Mouse (Mus musculus) ovary, adult 18-20 months (tissue): ENCODE results near the gene Dram1.
"Not testable (repeated sequence)": the region's sequence is repeated elsewhere in the genome, so short reads cannot be mapped to it uniquely, and the experiment has no call there.

Source experiments
- DNase-seq: peaks from one replicate; pipeline ENCODE4 v3.0.0; 2022; ENCODE audit warnings: low spot score, mixed read lengths

The Dram1 gene

GRCm38 (mm10) chr10:88386251-88386650 is 7.4 kb upstream of the Dram1 start:
- DNase-seq = no peak

- no peak for DNase-seq
Observed at GRCm38 (mm10) chr10:88385758-88386157, 6.9 kb upstream of the Dram1 start.

- DNase-seq = no peak
Observed at GRCm38 (mm10) chr10:88385290-88385689, 6.4 kb upstream of the Dram1 start.

GRCm38 (mm10) chr10:88384081-88384480 is 5.2 kb upstream of the Dram1 start:
- DNase-seq = no peak

DNA sequence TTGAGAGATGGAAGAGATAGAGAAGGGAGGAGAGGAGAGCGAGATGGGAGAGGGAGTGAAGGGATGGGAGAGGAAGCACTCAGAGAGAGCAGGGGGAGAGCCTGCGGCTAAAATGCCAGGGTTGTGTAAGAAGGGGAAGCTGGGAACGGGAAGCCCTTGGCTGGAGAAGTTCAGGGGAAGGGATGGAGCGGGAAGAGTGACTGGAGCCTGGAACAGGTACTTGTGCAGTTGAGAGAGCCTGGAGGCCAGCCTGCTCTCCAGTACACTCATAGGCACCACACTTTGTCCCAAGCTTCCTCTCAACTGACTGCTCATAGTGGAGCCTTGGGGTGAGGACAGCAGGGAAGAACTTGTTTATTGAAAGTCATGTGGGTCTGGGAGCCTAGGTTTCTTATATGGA is 4.6 kb upstream of the Dram1 start:
- DNase-seq = no peak

GRCm38 (mm10) chr10:88382009-88382408 is 3.1 kb upstream of the Dram1 start:
- DNase-seq = no peak

DNA sequence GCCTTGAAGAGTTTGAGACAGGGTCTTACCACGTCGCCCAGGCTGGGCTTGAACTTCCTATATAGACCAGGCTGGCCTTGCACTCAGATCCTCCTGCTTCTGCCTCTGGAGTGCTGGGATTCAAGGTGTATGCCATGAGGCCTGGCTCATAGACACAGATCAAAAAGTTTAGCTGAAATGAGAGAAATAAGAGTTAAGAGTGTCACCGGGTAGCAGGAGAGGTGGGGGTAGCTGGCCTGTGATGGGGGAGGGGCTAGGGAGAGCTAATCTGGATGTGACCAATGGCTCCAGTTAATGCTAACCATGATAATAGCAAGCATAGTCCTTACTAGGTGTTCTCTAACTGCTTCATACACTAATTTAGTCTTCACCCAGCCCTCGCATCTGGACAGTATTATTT is 2.4 kb upstream of the Dram1 start:
- DNase-seq = no peak

DNA sequence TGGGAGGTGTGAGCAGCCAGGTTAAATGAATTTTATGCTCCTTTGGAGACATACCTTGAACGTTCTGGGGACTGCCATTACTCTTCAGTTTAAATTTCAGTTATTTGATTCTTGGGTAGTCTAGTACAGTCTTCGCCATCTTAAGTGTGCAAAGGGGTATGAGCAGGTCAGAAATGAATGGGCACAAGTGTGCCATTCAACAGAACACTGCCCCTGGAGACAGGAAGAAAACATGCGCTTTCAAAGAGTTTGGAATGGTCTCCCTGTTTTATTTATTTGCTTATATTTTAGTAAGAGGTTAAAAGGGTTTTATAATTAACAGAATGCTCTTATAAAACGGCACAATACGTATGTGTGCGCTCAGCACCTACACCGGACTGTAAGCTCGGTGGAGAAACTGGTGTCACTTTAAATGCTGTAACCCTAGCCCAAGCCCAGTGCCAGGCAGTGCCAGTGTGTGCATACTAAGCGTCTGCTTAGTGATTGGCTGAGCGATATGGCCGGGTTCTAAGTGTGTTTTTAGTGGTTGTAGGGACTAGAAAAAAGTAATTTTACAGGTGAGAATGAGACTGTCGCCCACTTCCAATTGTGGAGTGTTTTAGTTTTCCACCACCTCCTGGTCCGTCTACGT is 1.7 kb upstream of the Dram1 start:
- no peak for DNase-seq

DNA sequence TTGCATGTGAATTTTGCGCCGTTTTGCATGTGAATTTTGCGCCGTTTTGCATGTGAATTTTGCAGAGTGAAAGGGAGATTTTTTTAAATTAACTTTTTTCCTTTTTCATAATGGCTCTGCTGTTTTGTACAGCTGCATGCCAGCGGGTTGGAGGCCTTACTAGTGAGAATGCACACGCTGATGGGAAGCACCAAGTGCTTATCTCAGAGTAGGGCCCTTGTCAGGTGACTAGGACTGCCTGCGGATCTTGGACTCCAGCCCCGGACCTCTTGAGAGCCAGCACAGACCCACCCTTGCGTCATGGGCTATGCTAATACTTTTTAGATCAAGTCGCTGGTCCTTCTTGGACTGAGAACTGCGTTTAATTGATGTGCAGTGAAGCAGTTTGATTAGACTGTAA is 1.1 kb upstream of the Dram1 start:
- no peak for DNase-seq

- no peak for DNase-seq
Observed at GRCm38 (mm10) chr10:88377666-88378065, 1.2 kb downstream of the Dram1 start.

GRCm38 (mm10) chr10:88376770-88377169 is 2.1 kb downstream of the Dram1 start:
- peak; percentile 68 for DNase-seq

- no peak for DNase-seq
Observed at GRCm38 (mm10) chr10:88374984-88375383, 3.9 kb downstream of the Dram1 start.

DNA sequence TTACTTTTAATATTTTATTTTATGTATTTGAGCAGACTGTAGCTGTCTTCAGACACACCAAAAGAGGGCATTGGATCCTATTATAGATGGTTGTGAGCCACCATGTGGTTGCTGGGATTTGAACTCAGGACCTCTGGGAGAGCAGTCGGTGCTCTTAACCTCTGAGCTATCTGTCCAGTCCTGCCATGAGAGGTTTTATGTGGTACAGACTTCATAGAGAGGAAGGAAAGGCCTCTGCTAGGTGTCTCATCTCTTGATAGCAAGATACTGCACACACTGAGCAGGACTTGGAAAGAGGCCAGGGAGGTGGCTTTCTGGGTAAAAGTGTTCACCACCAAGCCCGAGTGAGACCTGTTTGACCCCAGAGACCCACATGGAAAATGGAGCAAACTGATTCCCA is 5.9 kb downstream of the Dram1 start:
- DNase-seq = not testable (repeated sequence)

- no peak for DNase-seq
Observed at GRCm38 (mm10) chr10:88372436-88372835, 6.4 kb downstream of the Dram1 start.

GRCm38 (mm10) chr10:88371793-88372192 is 7.1 kb downstream of the Dram1 start:
- DNase-seq = no peak

DNA sequence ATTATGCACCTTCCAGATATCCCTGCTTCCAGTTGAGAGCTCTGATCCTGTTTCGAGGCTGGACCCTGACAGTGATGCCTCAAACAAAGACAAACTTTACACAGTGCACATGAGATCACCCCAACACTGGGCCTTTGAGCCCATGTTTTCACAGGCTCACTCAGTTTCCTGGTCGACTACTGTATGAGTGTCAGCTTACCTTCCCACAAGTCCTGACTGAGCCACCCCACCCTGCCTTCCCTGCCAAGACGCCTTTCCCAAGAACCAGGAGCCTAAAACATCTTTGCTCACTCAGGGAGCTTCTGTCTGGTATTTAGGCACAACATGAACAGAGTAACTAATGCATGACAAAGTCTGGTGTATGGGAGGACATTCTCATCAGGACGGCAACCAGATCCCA is 9.6 kb downstream of the Dram1 start:
- no peak for DNase-seq

DNA sequence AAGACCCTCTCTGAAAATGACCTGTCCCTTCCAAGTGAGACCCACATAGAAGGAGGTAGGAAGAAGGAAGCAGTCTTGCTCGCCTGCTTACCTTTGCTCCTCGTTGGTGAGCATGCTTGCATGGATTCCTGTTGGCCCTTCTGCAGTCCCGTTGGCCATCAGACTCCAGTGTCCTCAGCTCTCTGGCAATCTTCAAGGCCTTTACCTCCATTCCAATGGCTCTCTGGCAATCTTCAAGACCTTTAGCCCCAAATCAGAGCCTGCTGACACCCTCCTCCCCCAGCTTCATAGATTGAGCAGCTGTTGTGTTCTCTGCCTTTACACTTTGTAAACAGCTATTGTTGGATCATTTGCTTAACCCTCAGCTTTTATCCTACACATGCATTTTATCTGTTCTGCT is 14.7 kb downstream of the Dram1 start:
- DNase-seq = no peak

DNA sequence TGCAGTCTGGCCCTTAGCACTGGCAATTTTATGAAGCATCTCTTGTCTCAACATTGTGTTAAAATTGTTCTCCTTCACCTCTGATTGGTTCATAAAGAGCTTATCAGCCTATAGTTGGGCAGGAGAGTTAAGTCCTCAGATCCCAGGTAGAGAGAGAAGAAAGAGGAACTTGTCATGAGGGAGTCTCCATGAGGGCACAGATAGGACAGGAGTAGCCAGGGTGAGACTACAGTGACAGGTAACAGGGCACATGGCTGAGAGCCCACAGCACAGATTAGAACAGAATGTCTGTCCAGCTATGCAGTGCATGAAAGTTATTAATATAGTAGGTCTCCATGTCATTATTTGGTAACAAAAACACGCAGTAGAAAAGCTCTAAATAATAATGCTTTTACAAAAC is 16.7 kb downstream of the Dram1 start:
- no peak for DNase-seq

GRCm38 (mm10) chr10:88356983-88357559 is 21.8 kb downstream of the Dram1 start:
- peak; percentile 57 for DNase-seq

GRCm38 (mm10) chr10:88356114-88356982 is 22.5 kb downstream of the Dram1 start:
- DNase-seq = no peak

DNA sequence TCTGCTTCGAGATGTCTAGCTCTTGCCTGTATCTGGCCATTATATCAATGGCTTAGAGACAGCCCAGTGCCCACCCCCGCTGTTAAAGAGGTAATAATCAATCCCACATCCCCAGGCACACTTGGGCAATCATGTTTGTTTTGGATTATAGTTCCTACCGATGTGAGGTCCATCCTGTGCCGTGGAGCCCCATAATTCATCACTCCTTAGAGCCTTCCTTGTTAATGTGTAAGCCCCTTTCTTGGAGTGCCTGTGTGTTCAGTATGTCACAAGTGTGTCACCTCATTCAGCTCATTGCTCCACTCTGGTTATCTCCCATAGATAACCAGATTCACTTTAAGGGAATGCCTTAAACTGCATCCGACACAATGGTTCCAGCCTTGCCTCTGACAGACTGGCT is 24.3 kb downstream of the Dram1 start:
- no peak for DNase-seq

DNA sequence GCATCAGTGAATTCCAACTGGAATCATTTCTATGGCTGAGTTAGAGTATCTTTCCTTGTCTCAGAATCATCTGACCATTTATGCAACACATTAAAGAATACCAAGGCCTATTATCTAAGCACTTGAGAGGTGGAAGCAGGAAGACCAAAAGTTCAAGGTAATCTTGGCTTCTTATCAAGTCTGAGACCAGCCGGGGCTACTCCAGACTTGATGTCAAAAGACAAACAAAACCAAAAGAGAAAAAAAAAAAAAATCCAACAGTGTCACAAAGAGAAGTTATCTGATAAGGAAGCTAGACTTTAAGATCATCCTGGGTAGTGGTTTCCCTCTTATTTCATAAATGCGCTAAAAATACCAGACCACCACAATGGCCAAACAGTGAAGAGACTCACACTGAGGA is 26.3 kb downstream of the Dram1 start:
- DNase-seq = no peak

- DNase-seq = no peak
Observed at GRCm38 (mm10) chr10:88351411-88352103, 27.3 kb downstream of the Dram1 start.
